Mouse (Mus musculus) spleen, postnatal 14 days (tissue): ENCODE data around the gene Parp6.
A peak's percentile ranks its signal among the peaks of the same experiment; 100 is the strongest.

ENCODE experiments used
- DNase-seq, 2 experiments: peaks; one replicate each; pipeline ENCODE4 v3.0.0; 2021 to 2022; ENCODE audit warnings: low spot score in 2 of 2

The Parp6 gene

GRCm38 (mm10) chr9:59616622-59617306, at the start of gene Parp6:
Gene Parp6 (plus strand): TSS chr9:59617284.
- DNase-seq, result peak; percentile 98 to 99

GRCm38 (mm10) chr9:59571852-59572251, 45.2 kb upstream of the Parp6 start:
- no peak for DNase-seq

- DNase-seq, result no peak
These were observed 39.7 kb upstream of the Parp6 start for GRCm38 (mm10) chr9:59577401-59577800.

- peak; percentile 36 to 37 for DNase-seq
These were observed 39.1 kb upstream of the Parp6 start, which contains the start of gene Celf6 for GRCm38 (mm10) chr9:59577844-59578504. Gene Celf6 (plus strand): TSS chr9:59577917.

- no peak for DNase-seq
These were observed 38.6 kb upstream of the Parp6 start for GRCm38 (mm10) chr9:59578505-59578867.

- peak in 1 of 2 experiments; percentile 44 for DNase-seq
These were observed 32.2 kb upstream of the Parp6 start for GRCm38 (mm10) chr9:59584871-59585308.

GRCm38 (mm10) chr9:59588252-59588651, 28.8 kb upstream of the Parp6 start:
- DNase-seq, result no peak

GRCm38 (mm10) chr9:59588710-59589671, 28.1 kb upstream of the Parp6 start:
- DNase-seq, result no peak

GRCm38 (mm10) chr9:59589703-59590439, 27.2 kb upstream of the Parp6 start:
- no peak for DNase-seq

GRCm38 (mm10) chr9:59601661-59602060, 15.4 kb upstream of the Parp6 start:
- no peak for DNase-seq

- DNase-seq, result no peak
These were observed 11.1 kb upstream of the Parp6 start for GRCm38 (mm10) chr9:59605967-59606366.

- DNase-seq, result no peak
These were observed 6.1 kb upstream of the Parp6 start for GRCm38 (mm10) chr9:59610950-59611349.

GRCm38 (mm10) chr9:59615797-59616196, 1.3 kb upstream of the Parp6 start:
- no peak for DNase-seq

- no peak for DNase-seq
These were observed 356 bp downstream of the Parp6 start for GRCm38 (mm10) chr9:59617307-59617973.

- DNase-seq, result no peak
These were observed 21.3 kb downstream of the Parp6 start for GRCm38 (mm10) chr9:59638372-59638771.

GRCm38 (mm10) chr9:59639936-59640335, 22.9 kb downstream of the Parp6 start:
- no peak for DNase-seq

- DNase-seq, result no peak
These were observed 24.2 kb downstream of the Parp6 start for GRCm38 (mm10) chr9:59641320-59641719.

- no peak for DNase-seq
These were observed 32.8 kb downstream of the Parp6 start for GRCm38 (mm10) chr9:59649911-59650310.

GRCm38 (mm10) chr9:59653371-59653770, 36.3 kb downstream of the Parp6 start:
- no peak for DNase-seq

GRCm38 (mm10) chr9:59654450-59654983, 37.4 kb downstream of the Parp6 start:
- DNase-seq, result no peak
